Mouse (Mus musculus) naive thymus-derived CD4-positive, alpha-beta T cell, adult 2 months (primary cell): Measurements from ENCODE around the gene Trmt10b.

ENCODE experiments used
- DNase-seq: peaks from one replicate; pipeline ENCODE4 v3.0.0-alpha.2; 2011; ENCODE audit warnings: low read depth

Trmt10b gene

DNA sequence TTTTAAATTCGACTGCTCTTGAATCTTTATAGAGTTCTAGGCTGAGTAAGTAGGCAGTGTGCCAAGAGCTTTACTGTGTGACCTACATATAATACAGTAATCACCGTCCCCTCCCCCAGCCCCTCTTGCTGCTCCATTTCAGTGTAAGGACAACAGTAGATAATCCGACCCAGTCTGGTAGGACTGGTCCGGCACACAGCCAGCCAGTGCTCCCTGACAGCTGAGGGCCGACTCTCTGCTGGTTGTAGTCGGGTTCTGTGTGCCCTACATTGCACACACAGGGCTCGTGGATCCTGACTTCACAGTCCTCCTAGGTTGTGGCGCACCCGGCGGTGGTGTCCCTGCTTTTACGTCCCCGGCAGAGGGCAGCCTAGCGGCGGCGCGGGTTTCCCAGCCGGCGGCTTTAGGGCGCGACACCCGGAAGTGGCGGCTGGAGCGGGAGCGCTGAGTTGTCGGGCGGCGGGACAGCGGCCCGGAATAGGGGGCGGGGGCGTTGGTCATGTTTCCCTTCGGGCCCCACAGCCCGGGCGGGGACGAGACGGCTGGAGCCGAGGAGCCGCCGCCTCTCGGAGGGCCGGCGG, 44.8 kb downstream of the Trmt10b start, which contains the start of gene Dcaf10:
Gene Dcaf10, plus strand, starts transcription at position 433 of the 581 bp plus-strand sequence.
- peak; percentile 94 for DNase-seq

DNA sequence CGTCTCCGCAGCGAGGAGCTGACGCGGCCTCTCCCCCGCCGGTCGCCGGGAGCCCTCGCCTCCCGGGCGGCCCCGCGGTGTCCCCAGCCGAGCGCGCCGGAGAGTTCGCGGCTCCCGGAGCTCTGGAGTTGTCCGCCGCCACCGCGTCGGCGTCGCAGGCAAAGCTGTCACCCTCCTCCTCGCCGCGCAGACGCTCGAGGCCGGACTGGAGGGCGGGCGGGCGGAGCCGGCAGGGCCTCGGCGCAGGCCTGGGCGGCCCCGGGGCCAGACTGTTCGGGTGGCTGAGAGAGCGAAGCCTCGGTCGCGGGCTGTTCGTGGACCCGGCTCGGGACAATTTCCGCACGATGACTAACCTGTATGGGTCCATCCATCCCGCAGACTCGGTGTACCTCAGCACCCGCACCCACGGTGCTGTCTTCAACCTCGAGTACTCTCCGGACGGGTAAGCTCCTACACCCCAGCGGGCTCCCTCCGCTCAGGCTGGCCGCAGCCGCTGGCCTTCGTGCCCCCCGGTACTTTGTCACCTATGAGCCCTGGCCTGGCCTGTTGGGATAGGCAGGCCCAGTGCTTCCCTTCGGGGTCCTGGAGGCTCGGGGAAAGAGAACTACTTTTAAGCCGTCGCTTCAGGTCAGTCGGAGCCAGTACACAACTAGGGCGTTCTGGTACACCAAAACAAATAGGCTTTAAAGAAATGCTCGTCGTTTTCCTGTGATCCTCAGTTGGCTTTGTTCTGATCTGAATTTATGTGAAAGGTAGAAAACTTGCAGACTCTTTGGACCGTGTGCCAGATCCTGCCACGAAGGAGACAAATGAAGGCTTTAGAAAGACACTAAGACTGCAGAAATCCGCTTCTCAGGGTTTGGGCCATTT, 45.6 kb downstream of the Trmt10b start, which contains the start of gene Exosc3:
Gene Exosc3, minus strand, starts transcription at position 447 of the 870 bp plus-strand sequence.
- no peak for DNase-seq

DNA sequence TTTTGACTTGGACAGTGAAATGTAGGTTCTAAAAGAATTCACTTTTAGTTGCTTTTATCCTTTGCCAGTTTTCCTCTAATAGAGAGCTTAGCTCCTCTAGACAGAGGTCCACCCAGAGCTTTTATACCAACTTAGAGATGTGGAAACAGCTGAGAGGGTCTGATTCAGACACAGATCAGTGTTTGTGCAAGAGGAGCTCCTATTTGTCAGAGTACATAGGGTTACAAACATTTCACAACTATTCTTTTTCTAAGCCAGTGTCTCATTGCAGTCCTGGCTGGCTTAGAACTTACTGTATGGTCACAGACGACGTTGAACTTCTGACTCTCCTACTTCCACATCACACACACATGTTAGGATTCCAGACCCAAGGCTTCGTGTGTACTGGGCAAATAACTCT, 59.7 kb downstream of the Trmt10b start:
- no peak for DNase-seq
